Mouse (Mus musculus): Measurements from ENCODE around the gene Zfp704. TPM values are rescaled to one million over a fixed set of nuclear protein-coding genes. Genes with fewer than 3 reads are reported as not detected.
A peak's percentile ranks its signal among the peaks of the same experiment; 100 is the strongest.

Gene Zfp704
- total RNA-seq, 2 experiments from 2014 or later = 11.7 to 15.3 TPM

- DNase-seq = no peak
These were observed 51.9 kb downstream of the Zfp704 start for GRCm38 (mm10) chr3:9557778-9558560.

- no peak for DNase-seq
These were observed 53.7 kb downstream of the Zfp704 start for GRCm38 (mm10) chr3:9556137-9556536.

- DNase-seq = no peak
These were observed 55.0 kb downstream of the Zfp704 start for GRCm38 (mm10) chr3:9554916-9555315.

- DNase-seq = no peak
These were observed 57.6 kb downstream of the Zfp704 start for GRCm38 (mm10) chr3:9552332-9552731.

GRCm38 (mm10) chr3:9550930-9551329 lies 59.0 kb downstream of the Zfp704 start:
- DNase-seq = no peak

- DNase-seq = no peak
These were observed 60.1 kb downstream of the Zfp704 start for GRCm38 (mm10) chr3:9549815-9550214.

GRCm38 (mm10) chr3:9548188-9548587 lies 61.7 kb downstream of the Zfp704 start:
- no peak for DNase-seq

- DNase-seq = no peak
These were observed 62.8 kb downstream of the Zfp704 start for GRCm38 (mm10) chr3:9546882-9547620.

GRCm38 (mm10) chr3:9544421-9544820 lies 65.5 kb downstream of the Zfp704 start:
- no peak for DNase-seq

- no peak for DNase-seq
These were observed 66.0 kb downstream of the Zfp704 start for GRCm38 (mm10) chr3:9543916-9544315.

- no peak for DNase-seq
These were observed 66.4 kb downstream of the Zfp704 start for GRCm38 (mm10) chr3:9543463-9543862.

GRCm38 (mm10) chr3:9541561-9541960 lies 68.3 kb downstream of the Zfp704 start:
- no peak for DNase-seq

- DNase-seq = no peak
These were observed 71.4 kb downstream of the Zfp704 start for GRCm38 (mm10) chr3:9538510-9538909.

- DNase-seq = no peak
These were observed 72.0 kb downstream of the Zfp704 start for GRCm38 (mm10) chr3:9537889-9538288.

- no peak for DNase-seq
These were observed 79.6 kb downstream of the Zfp704 start for GRCm38 (mm10) chr3:9530097-9530780.

- no peak for DNase-seq
These were observed 85.5 kb downstream of the Zfp704 start for GRCm38 (mm10) chr3:9524429-9524828.

- DNase-seq = peak; percentile 22 to 44
These were observed 86.6 kb downstream of the Zfp704 start for GRCm38 (mm10) chr3:9523081-9523932.

- DNase-seq = no peak
These were observed 87.9 kb downstream of the Zfp704 start for GRCm38 (mm10) chr3:9522009-9522408.

GRCm38 (mm10) chr3:9520728-9521054 lies 89.2 kb downstream of the Zfp704 start:
- no peak for DNase-seq

- peak; percentile 40 to 64 for DNase-seq
These were observed 89.7 kb downstream of the Zfp704 start for GRCm38 (mm10) chr3:9520051-9520727.

GRCm38 (mm10) chr3:9519491-9519890 lies 90.4 kb downstream of the Zfp704 start:
- DNase-seq = no peak

Data from adrenal gland, postnatal 36 days (tissue).